Mouse (Mus musculus) MEL (cell line): ENCODE measurements around the gene Zbtb49. TPM values are rescaled to one million over a fixed set of nuclear protein-coding genes. Genes with fewer than 3 reads are reported as not detected.

ENCODE experiments used
- DNase-seq: peaks from one replicate; pipeline ENCODE4 v3.0.0; 2011; ENCODE audit warnings: low read depth, low spot score
- H3K27ac ChIP-seq: 2 replicates; pipeline ENCODE4 v1.5.1; 2012; ENCODE audit warnings: low read depth, mild to moderate bottlenecking, control low read depth, low read length, moderate library complexity; ENCODE audit not compliant: control insufficient read depth
- H3K27me3 ChIP-seq, 2 experiments: fragments of 150-350 bp in 1 of 2; sonication (generic) in 1 of 2; 2 replicates each; pipeline ENCODE4 v1.6.1; 2012; ENCODE audit warnings: low read length in 2 of 2, mild to moderate bottlenecking in 2 of 2, improper control_type of control experiment in 1 of 2, moderate library complexity in 1 of 2; ENCODE audit not compliant: insufficient read depth in 2 of 2, control insufficient read depth in 1 of 2
- H3K36me3 ChIP-seq, 2 experiments: 2 replicates each; pipeline ENCODE4 v1.6.1; 2012 to 2014; ENCODE audit warnings: low read length in 2 of 2, improper control_type of control experiment in 1 of 2, inconsistent platforms in 1 of 2, mild to moderate bottlenecking in 1 of 2; ENCODE audit not compliant: insufficient read depth in 2 of 2, control insufficient read depth in 1 of 2
- H3K4me1 ChIP-seq, 2 experiments: fragments of 150-350 bp in 1 of 2; sonication (generic) in 1 of 2; 2 replicates each; pipeline ENCODE4 v1.6.1; 2012; ENCODE audit warnings: low read length in 2 of 2, improper control_type of control experiment in 1 of 2, mild to moderate bottlenecking in 1 of 2; ENCODE audit not compliant: insufficient read depth in 2 of 2, control insufficient read depth in 1 of 2
- H3K4me3 ChIP-seq, 2 experiments: fragments of 150-350 bp in 1 of 2; sonication (generic) in 1 of 2; 2 replicates each; pipeline ENCODE4 v1.5.1; 2012; ENCODE audit warnings: low read depth in 2 of 2, low read length in 2 of 2, mild to moderate bottlenecking in 2 of 2, moderate library complexity in 2 of 2, control low read depth in 1 of 2, improper control_type of control experiment in 1 of 2; ENCODE audit not compliant: control insufficient read depth in 1 of 2, insufficient read depth in 1 of 2
- H3K79me2 ChIP-seq: 2 replicates; pipeline ENCODE4 v1.6.1; 2012; ENCODE audit warnings: mild to moderate bottlenecking, low read length, moderate library complexity; ENCODE audit not compliant: control insufficient read depth, poor library complexity, insufficient read depth
- H3K9ac ChIP-seq: 2 replicates; pipeline ENCODE4 v1.6.1; 2012; ENCODE audit warnings: low read depth, mild to moderate bottlenecking, control low read depth, low read length, moderate library complexity; ENCODE audit not compliant: control insufficient read depth, poor library complexity, severe bottlenecking
- H3K9me3 ChIP-seq: fragments of 150-350 bp; sonication (generic); replicated peaks from 2 replicates; pipeline ENCODE4 v1.6.1; 2012; ENCODE audit warnings: mild to moderate bottlenecking, low read length, improper control_type of control experiment, moderate library complexity; ENCODE audit not compliant: insufficient read depth
- EP300 ChIP-seq, 2 experiments: IDR thresholded peaks; 2 replicates each; pipeline ENCODE4 v1.6.1; 2011; ENCODE audit warnings: improper control_type of control experiment in 2 of 2, low read length in 2 of 2, low read depth in 1 of 2, mild to moderate bottlenecking in 1 of 2
- ETS1 ChIP-seq: IDR thresholded peaks from 2 replicates; pipeline ENCODE4 v1.6.1; 2012; ENCODE audit warnings: low read depth, mild to moderate bottlenecking, inconsistent platforms, low read length, improper control_type of control experiment, moderate library complexity
- GABPA ChIP-seq: IDR thresholded peaks from 2 replicates; pipeline ENCODE4 v1.6.1; 2012; ENCODE audit warnings: low read depth, mild to moderate bottlenecking, inconsistent platforms, low read length, improper control_type of control experiment, moderate library complexity
- GATA1 ChIP-seq: IDR thresholded peaks from 2 replicates; pipeline ENCODE4 v1.6.1; 2011; ENCODE audit warnings: low read depth, low read length, improper control_type of control experiment
- JUND ChIP-seq: IDR thresholded peaks from 2 replicates; pipeline ENCODE4 v1.6.1; 2011; ENCODE audit warnings: low read depth, mild to moderate bottlenecking, improper control_type of control experiment, low read length
- KAT2A ChIP-seq: conservative IDR thresholded peaks from 2 replicates; pipeline ENCODE4 v1.6.1; 2012; ENCODE audit warnings: low read depth, low read length, improper control_type of control experiment, inconsistent platforms
- MAFK ChIP-seq: IDR thresholded peaks from 2 replicates; pipeline ENCODE4 v1.6.1; 2011; ENCODE audit warnings: low read depth, mild to moderate bottlenecking, low read length, improper control_type of control experiment, borderline replicate concordance
- NELFE ChIP-seq: IDR thresholded peaks from 2 replicates; pipeline ENCODE4 v1.6.1; 2011; ENCODE audit warnings: low read depth, low read length, improper control_type of control experiment
- NRF1 ChIP-seq: IDR thresholded peaks from 2 replicates; pipeline ENCODE4 v1.6.1; 2014; ENCODE audit warnings: low read depth, mild to moderate bottlenecking, inconsistent platforms, low read length, improper control_type of control experiment, moderate library complexity; ENCODE audit not compliant: poor library complexity, insufficient read depth, severe bottlenecking
- POLR2AphosphoS5 ChIP-seq: IDR thresholded peaks from 2 replicates; pipeline ENCODE4 v1.6.1; 2012; ENCODE audit warnings: low read depth, borderline replicate concordance, mild to moderate bottlenecking, inconsistent platforms, low read length, moderate library complexity, mixed read lengths
- RCOR1 ChIP-seq: IDR thresholded peaks from 2 replicates; pipeline ENCODE4 v1.6.1; 2012; ENCODE audit warnings: low read depth, mild to moderate bottlenecking, inconsistent platforms, low read length, improper control_type of control experiment
- SMC3 ChIP-seq: IDR thresholded peaks from 2 replicates; pipeline ENCODE4 v1.6.1; 2011; ENCODE audit warnings: low read depth, low read length, improper control_type of control experiment
- UBTF ChIP-seq: IDR thresholded peaks from 2 replicates; pipeline ENCODE4 v1.6.1; 2012; ENCODE audit warnings: low read depth, mild to moderate bottlenecking, inconsistent platforms, low read length, improper control_type of control experiment, moderate library complexity, borderline replicate concordance; ENCODE audit not compliant: insufficient read depth
- USF1 ChIP-seq: IDR thresholded peaks from 2 replicates; pipeline ENCODE4 v1.6.1; 2014; ENCODE audit warnings: low read depth, mild to moderate bottlenecking, inconsistent platforms, low read length, improper control_type of control experiment, moderate library complexity
- ZC3H11A ChIP-seq: IDR thresholded peaks from 2 replicates; pipeline ENCODE4 v1.6.1; 2012; ENCODE audit warnings: low read depth, mild to moderate bottlenecking, inconsistent platforms, low read length, improper control_type of control experiment
- ZKSCAN1 ChIP-seq: IDR thresholded peaks from 2 replicates; pipeline ENCODE4 v1.6.1; 2012; ENCODE audit warnings: low read depth, mild to moderate bottlenecking, inconsistent platforms, low read length, improper control_type of control experiment, moderate library complexity
- ZNF384 ChIP-seq: IDR thresholded peaks from 2 replicates; pipeline ENCODE4 v1.6.1; 2012; ENCODE audit warnings: low read depth, mild to moderate bottlenecking, inconsistent platforms, low read length, improper control_type of control experiment
- polyA plus RNA-seq, 2 experiments: library from polyadenylated mRNA; stranded (reverse) in 1 of 2; unstranded in 1 of 2; fragments of >175 nt in 1 of 2; fragments of >200 nt in 1 of 2; gene quantifications; 2 replicates each; pipeline versions ENCODE4 v1.2.1 to v1.2.4; 2012; ENCODE audit warnings: low replicate concordance in 2 of 2, low read depth in 1 of 2; ENCODE audit not compliant: insufficient read length in 2 of 2, insufficient read depth in 1 of 2, missing spikeins in 1 of 2
- total RNA-seq: library from RNA; depleted of rRNA; stranded (reverse); fragments of 300-350 nt; gene quantifications from 2 replicates; pipeline ENCODE4 v1.2.3, GENCODE M21; 2012

Gene Zbtb49
- total and polyA plus RNA-seq, 3 experiments: 16.8 to 17.5 TPM; not detected in 1

DNA sequence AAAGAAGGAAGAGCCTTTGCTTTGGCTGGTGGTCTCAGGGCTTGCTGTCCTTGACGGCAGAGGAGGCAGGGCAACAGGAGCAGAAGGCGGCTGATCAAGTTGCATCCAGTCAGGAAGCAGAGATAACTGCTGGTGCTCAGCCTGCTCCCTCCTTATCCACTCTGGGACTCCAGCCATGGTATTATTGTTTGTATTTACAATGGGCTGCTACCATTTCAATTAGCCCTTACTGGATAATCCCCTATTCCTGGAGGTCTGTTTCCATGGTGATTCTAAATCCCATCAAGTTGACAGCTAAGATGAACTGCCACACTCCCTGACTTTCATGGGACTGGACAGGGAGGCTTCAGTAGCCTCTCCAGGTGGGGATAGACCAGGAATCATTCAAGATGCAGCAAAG is 25.3 kb downstream of the Zbtb49 start:
- H3K27me3 ChIP-seq: no peaks in the 10 kb centered on the region
- H3K36me3 ChIP-seq: no peaks in the 10 kb centered on the region
- no peak for DNase-seq
- no peak overlapping the region for H3K27ac ChIP-seq
- no peak overlapping the region for H3K4me3 ChIP-seq
- H3K9me3 ChIP-seq: no peaks in the 10 kb centered on the region
- TF ChIP-seq RCOR1 (no peak), SMC3 (no peak), GABPA (no peak), ZKSCAN1 (no peak), MAFK (no peak), EP300 (IDR thresholded peaks at IDR 0.05; ENCODE audit: low read depth in 1 of 2, low read length in 2 of 2) (no peak), ZC3H11A (no peak), UBTF (no peak), ETS1 (no peak), POLR2AphosphoS5 (no peak), NELFE (no peak), NRF1 (no peak), USF1 (no peak), ZNF384 (no peak), GATA1 (no peak), JUND (no peak)
- TF ChIP-seq, all 39 proteins: peak for 0
- Histone ChIP-seq H3K9ac (no peak overlapping the region), H3K79me2 (no peaks in the 10 kb centered on the region), H3K4me1 (no peaks in the 10 kb centered on the region)

DNA sequence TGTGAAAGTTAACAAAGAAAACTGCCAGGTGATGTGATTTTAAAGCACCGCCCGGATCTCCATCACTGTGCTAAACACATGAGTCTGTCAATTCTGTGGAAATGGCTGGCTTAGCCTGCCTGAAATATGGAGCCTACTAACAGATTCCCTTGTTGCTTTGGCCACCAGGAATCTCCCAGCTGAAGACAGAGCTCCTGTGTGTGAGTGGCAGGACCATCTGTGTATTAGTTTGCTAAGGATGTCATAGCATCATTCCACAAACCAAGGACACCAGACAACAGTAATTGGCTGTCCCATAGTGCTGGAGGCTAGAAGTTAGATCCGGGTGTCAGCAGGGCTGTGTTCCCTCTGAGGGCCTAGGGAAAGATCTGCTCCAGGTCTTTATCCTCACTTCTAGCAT is 29.4 kb downstream of the Zbtb49 start:
- TF ChIP-seq ETS1 (no peak), KAT2A (no peak)
- H3K4me3 ChIP-seq: no peak overlapping the region
- no peaks in the 10 kb centered on the region for H3K36me3 ChIP-seq
- no peaks in the 10 kb centered on the region for H3K27me3 ChIP-seq
- H3K27ac ChIP-seq: no peak overlapping the region
- H3K9ac ChIP-seq: no peak overlapping the region
- no peaks in the 10 kb centered on the region for H3K4me1 ChIP-seq
- H3K9me3 ChIP-seq: no peaks in the 10 kb centered on the region
- H3K79me2 ChIP-seq: no peaks in the 10 kb centered on the region
- no peak for DNase-seq
